Mouse (Mus musculus): Measurements from ENCODE around the gene Gm11555.

GRCm38 (mm10) chr11:99659256-99659655 is 9.2 kb upstream of the Gm11555 start:
- TF ChIP-seq CTCF (IDR thresholded peaks at IDR 0.05; ENCODE audit: control insufficient read depth, insufficient read depth, low read length) (no peak), POLR2A (IDR thresholded peaks at IDR 0.05; ENCODE audit: borderline replicate concordance, control insufficient read depth, low read depth, low read length) (no peak)

All from bone marrow, adult 2 months (tissue).